Mouse (Mus musculus) hindbrain, embryonic 13.5 days (tissue): ENCODE measurements around the gene Ankrd34a. TPM values are rescaled to one million over a fixed set of nuclear protein-coding genes. Genes with fewer than 3 reads are reported as not detected.
A peak's percentile ranks its signal among the peaks of the same experiment; 100 is the strongest.

ENCODE experiments used
- ATAC-seq: fragments of 200-750 bp; cut with Nextera tagmentation; 2 replicates; pipeline ENCODE4 v1.8.0; 2017; ENCODE audit warnings: moderate TSS enrichment; ENCODE audit not compliant: low FRiP score
- H3K27ac ChIP-seq: fragments of 300-500 bp; sonication (generic); 2 replicates; pipeline ENCODE4 v1.5.1; 2015; ENCODE audit warnings: inconsistent platforms, mild to moderate bottlenecking, moderate library complexity
- H3K27me3 ChIP-seq: fragments of 300-500 bp; sonication (generic); 2 replicates; pipeline ENCODE4 v1.6.1; 2015; ENCODE audit warnings: mild to moderate bottlenecking, inconsistent platforms
- H3K36me3 ChIP-seq: fragments of 300-500 bp; sonication (generic); 2 replicates; pipeline ENCODE4 v1.6.1; 2015; ENCODE audit warnings: mild to moderate bottlenecking, inconsistent platforms
- H3K4me1 ChIP-seq: fragments of 300-500 bp; sonication (generic); replicated peaks from 2 replicates; pipeline ENCODE4 v1.6.1; 2015; ENCODE audit warnings: inconsistent platforms
- H3K4me2 ChIP-seq: fragments of 300-500 bp; sonication (generic); 2 replicates; pipeline ENCODE4 v1.6.1; 2015; ENCODE audit warnings: inconsistent platforms, mild to moderate bottlenecking, moderate library complexity
- H3K4me3 ChIP-seq: fragments of 300-500 bp; sonication (generic); 2 replicates; pipeline ENCODE4 v1.5.1; 2015; ENCODE audit warnings: mild to moderate bottlenecking, inconsistent platforms
- H3K9ac ChIP-seq: fragments of 300-500 bp; sonication (generic); 2 replicates; pipeline ENCODE4 v1.6.1; 2015; ENCODE audit warnings: mild to moderate bottlenecking, inconsistent platforms
- H3K9me3 ChIP-seq: fragments of 300-500 bp; sonication (generic); 2 replicates; pipeline ENCODE4 v1.6.1; 2016; ENCODE audit warnings: inconsistent platforms
- WGBS: fragments of 180-500 bp; shearing (Covaris S2); methylation state at CpG from one replicate; pipeline ENCODE4 v1.1.7; 2015; 5-methylcytosine and 5-hydroxymethylcytosine counted together
- polyA plus RNA-seq: library from polyadenylated mRNA; unstranded; fragments of >200 nt; fragmentation: Nextera tagmentation; extraction: Ambion mirVana; gene quantifications from 2 replicates; pipeline ENCODE4 v1.2.1, GENCODE M21; 2015

Ankrd34a gene
- polyA plus RNA-seq, 1 experiment from 2014 or later: 10.5 TPM

GRCm38 (mm10) chr3:96593790-96594560, 2.5 kb upstream of the Ankrd34a start, which contains the start of gene Polr3gl:
Gene Polr3gl (minus strand): TSS chr3:96594181.
- Histone ChIP-seq H3K9ac (peak within 1 kb of the TSS; percentile 76), H3K9me3 (no peaks in the 10 kb centered on the region), H3K4me1 (peaks cover 52% of the 10 kb centered on the region), H3K27me3 (peaks cover 13% of the 10 kb centered on the region), H3K4me2 (peak within 1 kb of the TSS; percentile 69), H3K4me3 (peak within 1 kb of the TSS; percentile 60), H3K27ac (peak within 1 kb of the TSS; percentile 89), H3K36me3 (no peaks in the 10 kb centered on the region; the same call in 1 of the 2 replicates)
- WGBS: under 1% methylated on average over 36 of the region's 38 CpGs
- ATAC-seq: peak; percentile 83

- H3K27ac ChIP-seq: no peak overlapping the region
- H3K4me1 ChIP-seq: peaks cover 59% of the 10 kb centered on the region
- no peak overlapping the region for H3K4me3 ChIP-seq
- H3K36me3 ChIP-seq: no peaks in the 10 kb centered on the region; the same call in 1 of the 2 replicates
- ATAC-seq: no peak
- no peak overlapping the region for H3K4me2 ChIP-seq
- WGBS: 76% methylated on average over 5 of the region's 5 CpGs
- H3K9ac ChIP-seq: no peak overlapping the region
- peaks cover 13% of the 10 kb centered on the region for H3K27me3 ChIP-seq
- no peaks in the 10 kb centered on the region for H3K9me3 ChIP-seq
Observed at GRCm38 (mm10) chr3:96594851-96595250, 1.6 kb upstream of the Ankrd34a start.

- Histone ChIP-seq H3K4me1 (peaks cover 67% of the 10 kb centered on the region), H3K9me3 (no peaks in the 10 kb centered on the region), H3K27me3 (peaks cover 13% of the 10 kb centered on the region), H3K27ac (peak overlapping the region; percentile 66; the same call in 1 of the 2 replicates), H3K4me2 (peak overlapping the region; percentile 98), H3K9ac (peak overlapping the region; percentile 85), H3K36me3 (no peaks in the 10 kb centered on the region), H3K4me3 (peak overlapping the region; percentile 53)
- 16% methylated on average over 6 of the region's 6 CpGs for WGBS
- no peak for ATAC-seq
Observed at GRCm38 (mm10) chr3:96595661-96596060, 775 bp upstream of the Ankrd34a start.

GRCm38 (mm10) chr3:96596855-96597254, 419 bp downstream of the Ankrd34a start:
- no peak for ATAC-seq
- peak overlapping the region; percentile 98 for H3K4me2 ChIP-seq
- H3K9ac ChIP-seq: peak overlapping the region; percentile 85
- peak overlapping the region; percentile 66 for H3K27ac ChIP-seq
- peaks cover 13% of the 10 kb centered on the region for H3K27me3 ChIP-seq
- peaks cover 69% of the 10 kb centered on the region for H3K4me1 ChIP-seq
- no peaks in the 10 kb centered on the region for H3K9me3 ChIP-seq
- no peaks in the 10 kb centered on the region for H3K36me3 ChIP-seq
- peak overlapping the region; percentile 53 for H3K4me3 ChIP-seq
- 2% methylated on average over 12 of the region's 12 CpGs for WGBS

- Histone ChIP-seq H3K27me3 (peaks cover 13% of the 10 kb centered on the region), H3K4me3 (peak overlapping the region; percentile 53), H3K27ac (peak overlapping the region; percentile 74), H3K9me3 (no peaks in the 10 kb centered on the region), H3K36me3 (no peaks in the 10 kb centered on the region), H3K4me2 (peak overlapping the region; percentile 98), H3K4me1 (peaks cover 70% of the 10 kb centered on the region), H3K9ac (peak overlapping the region; percentile 85)
- ATAC-seq: peak; percentile 3; the same call in 1 of the 2 replicates
- under 1% methylated on average over 40 of the region's 40 CpGs for WGBS
Observed at GRCm38 (mm10) chr3:96597435-96597891, 1.0 kb downstream of the Ankrd34a start.

GRCm38 (mm10) chr3:96598156-96599068, 2.0 kb downstream of the Ankrd34a start:
- Histone ChIP-seq H3K27ac (peak overlapping the region; percentile 74), H3K36me3 (no peaks in the 10 kb centered on the region), H3K9me3 (no peaks in the 10 kb centered on the region), H3K27me3 (peaks cover 13% of the 10 kb centered on the region), H3K9ac (peak overlapping the region; percentile 85), H3K4me3 (peak overlapping the region; percentile 53), H3K4me2 (peak overlapping the region; percentile 98), H3K4me1 (peaks cover 71% of the 10 kb centered on the region)
- ATAC-seq: no peak
- WGBS: under 1% methylated on average over 54 of the region's 54 CpGs

GRCm38 (mm10) chr3:96599069-96599393, 2.6 kb downstream of the Ankrd34a start:
- Histone ChIP-seq H3K9ac (peak overlapping the region; percentile 85), H3K27ac (no peak overlapping the region), H3K27me3 (peaks cover 13% of the 10 kb centered on the region), H3K36me3 (no peaks in the 10 kb centered on the region), H3K9me3 (no peaks in the 10 kb centered on the region), H3K4me1 (peaks cover 78% of the 10 kb centered on the region), H3K4me3 (peak overlapping the region; percentile 53), H3K4me2 (peak overlapping the region; percentile 98)
- no peak for ATAC-seq
- 32% methylated on average over 8 of the region's 8 CpGs for whole genome bisulfite sequencing

DNA sequence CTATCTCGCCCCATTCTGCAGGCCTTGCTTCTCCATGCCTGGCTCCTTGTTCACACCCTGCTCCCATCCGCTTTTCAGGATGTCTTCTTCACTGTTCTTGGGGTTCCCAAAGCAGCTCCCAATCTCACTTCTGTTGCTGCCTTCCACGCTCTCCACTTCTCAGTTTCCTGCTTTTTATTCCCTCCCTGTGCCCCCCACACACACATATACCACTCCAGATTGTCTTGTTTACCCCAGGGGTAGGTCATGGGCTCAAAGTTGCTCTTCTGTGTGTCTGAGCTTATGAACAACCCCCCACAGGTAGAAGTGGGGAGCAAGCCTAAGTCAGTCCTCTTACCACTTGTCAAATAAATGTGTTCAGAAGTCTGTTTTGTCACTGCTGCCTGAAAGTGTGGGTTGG, 3.0 kb downstream of the Ankrd34a start:
- peak overlapping the region; percentile 98; the same call in 1 of the 2 replicates for H3K4me2 ChIP-seq
- no peak for ATAC-seq
- no peak overlapping the region for H3K4me3 ChIP-seq
- 0 out of 2 replicates have a peak overlapping the region, but pooled peaks have one; percentile 35 for H3K9ac ChIP-seq
- H3K36me3 ChIP-seq: no peaks in the 10 kb centered on the region
- H3K4me1 ChIP-seq: peaks cover 81% of the 10 kb centered on the region
- H3K27ac ChIP-seq: no peak overlapping the region
- H3K9me3 ChIP-seq: no peaks in the 10 kb centered on the region
- H3K27me3 ChIP-seq: peaks cover 13% of the 10 kb centered on the region
- WGBS: 77% methylated on average over 3 of the region's 3 CpGs

DNA sequence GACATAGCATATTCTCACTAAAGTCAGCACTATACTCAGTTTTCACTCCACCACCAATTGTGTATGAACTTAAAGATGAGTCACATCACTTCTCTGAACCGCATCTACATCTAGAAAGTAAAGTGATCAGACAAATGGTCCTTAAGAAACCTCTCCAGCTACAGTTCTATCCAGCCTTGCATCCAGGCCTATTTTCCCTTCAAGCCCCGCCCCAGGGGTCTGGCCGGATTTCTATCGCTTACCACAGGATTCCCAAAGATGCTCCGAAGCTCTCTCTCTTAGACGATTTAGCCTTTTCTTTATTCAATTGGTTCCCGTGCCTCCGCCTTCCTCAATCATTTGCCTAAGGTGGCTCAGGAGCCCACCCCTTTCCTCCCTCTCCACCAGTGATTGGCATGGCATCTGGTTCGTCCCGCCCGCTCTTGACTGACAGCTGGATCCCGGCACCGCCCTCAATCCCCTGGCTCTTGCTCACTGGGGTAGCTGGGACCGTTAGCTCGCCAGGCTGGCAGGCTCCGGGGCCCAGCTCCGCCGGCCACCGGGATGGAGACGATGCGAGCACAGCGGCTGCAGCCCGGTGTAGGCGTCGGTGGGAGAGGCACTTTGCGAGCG, 4.3 kb downstream of the Ankrd34a start, which contains the start of gene Lix1l:
Lix1l (plus strand) TSS at position 511 of the 612 bp plus-strand sequence.
- WGBS: 1% methylated on average over 27 of the region's 27 CpGs
- no peaks in the 10 kb centered on the region for H3K9me3 ChIP-seq
- H3K4me2 ChIP-seq: peak within 1 kb of the TSS; percentile 83
- ATAC-seq: peak; percentile 95
- H3K27me3 ChIP-seq: peaks cover 4% of the 10 kb centered on the region; the same call in 1 of the 2 replicates
- H3K4me3 ChIP-seq: peak within 1 kb of the TSS; percentile 84
- peaks cover 89% of the 10 kb centered on the region for H3K4me1 ChIP-seq
- H3K27ac ChIP-seq: peak within 1 kb of the TSS; percentile 96
- peak within 1 kb of the TSS; percentile 94 for H3K9ac ChIP-seq
- H3K36me3 ChIP-seq: peaks cover 3% of the 10 kb centered on the region; the same call in 1 of the 2 replicates

DNA sequence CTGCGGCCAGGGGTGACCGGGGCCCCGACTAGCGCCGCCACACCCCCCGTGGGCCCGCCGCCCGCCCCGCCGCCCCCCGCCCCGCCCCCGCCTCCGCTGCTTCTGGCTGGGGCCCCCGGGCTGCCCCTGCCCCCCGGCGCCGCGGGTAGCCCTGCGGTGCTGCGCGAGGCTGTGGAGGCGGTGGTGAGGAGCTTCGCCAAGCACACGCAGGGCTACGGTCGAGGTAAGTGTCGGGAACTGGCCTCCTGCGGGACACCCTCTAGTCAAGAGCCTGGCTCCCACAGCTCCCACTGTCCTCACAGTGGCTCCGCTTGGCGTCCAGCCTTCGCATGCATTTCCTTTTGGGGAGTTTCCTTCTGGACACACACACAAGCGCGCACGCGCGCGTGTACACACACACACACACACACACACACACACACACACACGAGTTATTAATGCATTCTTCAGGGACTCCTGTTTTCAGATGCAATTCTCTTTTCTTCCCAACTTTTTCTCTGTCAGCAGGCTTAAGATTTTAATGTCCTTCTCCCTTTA, 4.9 kb downstream of the Ankrd34a start:
- peak; percentile 71 for ATAC-seq
- Histone ChIP-seq H3K36me3 (peaks cover 3% of the 10 kb centered on the region; the same call in 1 of the 2 replicates), H3K27ac (peak overlapping the region; percentile 96), H3K4me3 (peak overlapping the region; percentile 84), H3K9ac (peak overlapping the region; percentile 94), H3K27me3 (no peaks in the 10 kb centered on the region), H3K9me3 (no peaks in the 10 kb centered on the region), H3K4me1 (peaks cover 87% of the 10 kb centered on the region), H3K4me2 (peak overlapping the region; percentile 83)
- 2% methylated on average over 7 of the region's 40 CpGs for WGBS

DNA sequence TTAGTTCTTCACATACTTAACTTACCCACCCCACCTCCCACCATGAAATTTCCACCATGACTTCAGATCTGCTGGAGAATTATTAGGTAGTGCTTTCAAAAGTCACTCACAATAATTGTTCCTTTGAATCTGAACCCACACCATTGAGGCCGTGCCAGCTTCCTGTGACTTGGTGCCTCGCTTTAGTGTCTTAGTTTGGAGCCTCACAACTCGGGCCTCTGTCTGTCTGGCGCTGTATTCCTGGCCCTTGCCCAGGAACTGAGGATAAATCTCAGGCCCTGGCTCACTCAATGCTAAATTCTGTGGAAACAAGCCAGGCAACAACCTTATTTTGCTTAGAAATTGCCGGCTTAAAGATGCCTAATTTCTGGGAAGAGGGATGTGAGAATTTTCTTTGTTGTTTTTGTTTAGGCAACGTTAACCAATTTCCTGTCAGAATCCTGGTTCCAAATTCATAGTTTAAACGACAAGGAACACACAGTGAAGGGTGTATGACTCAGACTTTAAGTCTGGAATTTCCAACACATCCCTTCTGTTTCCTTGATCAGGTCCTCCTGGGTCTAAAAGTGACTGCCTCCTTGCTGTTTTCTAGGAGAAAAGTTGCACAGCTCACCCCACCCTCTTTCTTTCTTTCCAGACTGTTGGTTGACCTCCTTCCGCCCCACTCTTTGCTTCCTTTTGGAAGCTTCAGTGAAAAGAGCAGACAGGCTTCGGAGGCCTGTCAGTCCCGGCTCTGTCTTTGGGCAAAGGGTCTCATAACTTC, 5.7 kb downstream of the Ankrd34a start:
- Histone ChIP-seq H3K9me3 (no peaks in the 10 kb centered on the region), H3K9ac (peak overlapping the region; percentile 94), H3K36me3 (peaks cover 3% of the 10 kb centered on the region; the same call in 1 of the 2 replicates), H3K4me3 (peak overlapping the region; percentile 84), H3K4me1 (peaks cover 79% of the 10 kb centered on the region), H3K27me3 (no peaks in the 10 kb centered on the region), H3K27ac (peak overlapping the region; percentile 96), H3K4me2 (peak overlapping the region; percentile 83)
- WGBS: 14% methylated on average over 10 of the region's 10 CpGs
- ATAC-seq: no peak
